Mouse (Mus musculus) C2C12 (cell line): ENCODE data around the gene Tmem245. TPM values are rescaled to one million over a fixed set of nuclear protein-coding genes. Genes with fewer than 3 reads are reported as not detected.

Experiments used
- H3K27me3 ChIP-seq: one replicate; pipeline ENCODE4 v1.6.1; 2011; ENCODE audit not compliant: control insufficient read depth, insufficient read depth, insufficient read length
- H3K36me3 ChIP-seq: one replicate; pipeline ENCODE4 v1.6.1; 2011; ENCODE audit not compliant: control insufficient read depth, insufficient read depth
- H3K4me3 ChIP-seq: one replicate; pipeline ENCODE4 v1.5.1; 2011; ENCODE audit warnings: mild to moderate bottlenecking, control low read depth; ENCODE audit not compliant: poor library complexity, insufficient read depth, severe bottlenecking
- H3K79me2 ChIP-seq: one replicate; pipeline ENCODE4 v1.6.1; 2011; ENCODE audit not compliant: control insufficient read depth, insufficient read depth
- H3K79me3 ChIP-seq: one replicate; pipeline ENCODE4 v1.6.1; 2011; ENCODE audit warnings: low read depth, control low read depth
- H3ac ChIP-seq: one replicate; pipeline ENCODE3; 2011; ENCODE audit warnings: low read depth; ENCODE audit not compliant: control insufficient read depth, insufficient read length
- CEBPB ChIP-seq: IDR thresholded peaks from one replicate; pipeline ENCODE4 v1.6.1; 2011; ENCODE audit warnings: low read depth, mild to moderate bottlenecking, control low read depth, moderate library complexity
- CTCF ChIP-seq: IDR thresholded peaks from one replicate; pipeline ENCODE4 v1.5.1; 2011; ENCODE audit not compliant: control insufficient read depth, insufficient read depth, insufficient read length
- FOSL1 ChIP-seq: IDR thresholded peaks from one replicate; pipeline ENCODE4 v1.8.0; 2011; ENCODE audit warnings: mild to moderate bottlenecking, low read length; ENCODE audit not compliant: poor library complexity, insufficient read depth, severe bottlenecking
- MAX ChIP-seq: IDR thresholded peaks from one replicate; pipeline ENCODE4 v1.6.1; 2011; ENCODE audit warnings: mild to moderate bottlenecking, control low read depth
- MYOD1 ChIP-seq: IDR thresholded peaks from one replicate; pipeline ENCODE4 v1.6.1; 2011; ENCODE audit warnings: low read depth; ENCODE audit not compliant: control insufficient read depth, insufficient read length
- MYOG ChIP-seq: IDR thresholded peaks from one replicate; pipeline ENCODE4 v1.6.1; 2011; ENCODE audit not compliant: control insufficient read depth, insufficient read length; ENCODE audit errors: extremely low read depth
- USF1 ChIP-seq: IDR thresholded peaks from one replicate; pipeline ENCODE4 v1.6.1; 2011; ENCODE audit warnings: low read depth, mild to moderate bottlenecking, control low read depth, moderate library complexity
- polyA plus RNA-seq: library from polyadenylated mRNA; unstranded; fragments of >200 nt; fragmentation: generic; extraction: Trizol; gene quantifications from one replicate; pipeline ENCODE4 v1.2.1, GENCODE M21; 2012; ENCODE audit warnings: missing spikeins

Tmem245 gene
- polyA plus RNA-seq, 1 experiment = 5.7 TPM

GRCm38 (mm10) chr4:56949494-56949893 lies 2.3 kb upstream of the Tmem245 start:
- Histone ChIP-seq H3K79me2 (peaks cover 27% of the 10 kb centered on the region), H3K4me3 (no peak overlapping the region), H3K27me3 (no peaks in the 10 kb centered on the region), H3K79me3 (peaks cover 21% of the 10 kb centered on the region), H3K36me3 (no peaks in the 10 kb centered on the region), H3ac (no peak overlapping the region)
- no peak for TF ChIP-seq MYOD1
- TF ChIP-seq CTCF = no peak
- no peak for TF ChIP-seq FOSL1
- TF ChIP-seq MAX = no peak
- no peak for TF ChIP-seq MYOG
- no peak for TF ChIP-seq CEBPB
- no peak for TF ChIP-seq USF1

DNA sequence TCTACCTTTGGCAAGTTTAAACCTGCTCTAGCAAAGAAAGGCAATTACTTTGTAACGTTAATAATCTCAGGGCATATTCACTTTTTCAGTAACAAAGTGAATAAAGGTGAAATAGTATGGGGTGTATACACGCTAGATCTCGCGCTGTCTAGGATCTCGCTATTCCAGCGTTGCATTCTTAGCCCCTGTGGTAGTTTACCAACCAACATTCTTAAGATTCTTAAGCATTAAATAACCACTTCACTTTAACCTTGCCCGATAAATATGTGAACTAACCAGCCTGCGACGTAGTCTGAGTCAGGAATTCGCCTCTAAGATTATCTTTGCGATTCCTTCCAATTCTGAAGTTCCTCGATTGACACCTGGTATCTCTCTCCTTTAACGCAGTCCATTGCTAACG lies 1.1 kb downstream of the Tmem245 start:
- H3ac ChIP-seq = peak overlapping the region; percentile 92
- H3K79me2 ChIP-seq = peaks cover 60% of the 10 kb centered on the region
- peak overlapping the region; percentile 76 for H3K4me3 ChIP-seq
- H3K79me3 ChIP-seq = peaks cover 52% of the 10 kb centered on the region
- H3K36me3 ChIP-seq = no peaks in the 10 kb centered on the region
- no peaks in the 10 kb centered on the region for H3K27me3 ChIP-seq
- TF ChIP-seq MYOG = no peak
- TF ChIP-seq MYOD1 = no peak
- TF ChIP-seq USF1 = no peak
- no peak for TF ChIP-seq CEBPB
- TF ChIP-seq FOSL1 = no peak
- TF ChIP-seq CTCF = no peak
- no peak for TF ChIP-seq MAX

DNA sequence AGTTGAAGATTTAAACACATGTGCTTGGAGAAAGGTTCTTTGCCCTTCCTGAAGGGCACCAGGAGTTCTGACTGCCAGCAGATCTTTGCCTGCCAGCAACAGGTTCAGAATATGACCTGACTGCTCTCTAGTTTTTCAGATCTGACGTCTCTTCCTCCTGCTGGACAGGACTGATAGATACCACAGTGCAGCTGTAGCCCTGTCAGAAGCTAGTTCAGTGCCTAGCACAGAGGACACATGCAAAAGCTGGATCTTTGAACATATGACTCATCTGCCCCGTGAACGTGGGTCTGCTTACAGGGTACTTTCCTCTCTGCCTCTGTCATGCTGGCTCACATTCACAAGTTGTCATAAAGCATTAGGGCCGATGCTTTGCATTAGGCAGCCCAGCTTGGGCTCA lies 3.0 kb downstream of the Tmem245 start:
- no peak overlapping the region for H3K4me3 ChIP-seq
- no peak for TF ChIP-seq CEBPB
- no peak for TF ChIP-seq MAX
- TF ChIP-seq MYOG = no peak
- TF ChIP-seq USF1 = no peak

DNA sequence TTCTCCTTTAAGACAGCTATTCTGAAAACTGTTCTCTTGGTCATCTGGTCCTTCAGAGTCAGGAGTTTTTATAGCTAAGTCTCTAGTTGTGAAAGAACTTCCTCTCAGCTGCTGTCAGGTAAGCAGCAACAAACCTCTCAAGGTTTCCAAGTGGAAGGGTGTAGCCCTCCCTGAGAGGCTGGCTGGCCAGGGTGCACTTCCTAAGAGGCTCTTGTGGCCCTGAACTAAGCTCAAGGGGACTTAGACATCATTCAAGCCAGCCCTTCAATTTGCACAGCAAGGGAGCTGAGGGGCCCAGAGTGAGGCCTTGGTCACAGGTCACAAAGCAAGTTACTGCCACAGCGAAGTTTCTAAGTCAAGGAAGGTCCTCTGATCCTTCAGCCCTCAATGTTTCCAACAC lies 4.0 kb downstream of the Tmem245 start:
- Histone ChIP-seq H3K36me3 (no peaks in the 10 kb centered on the region), H3K27me3 (no peaks in the 10 kb centered on the region), H3K79me2 (peaks cover 89% of the 10 kb centered on the region), H3K79me3 (peaks cover 79% of the 10 kb centered on the region), H3ac (no peak overlapping the region), H3K4me3 (no peak overlapping the region)
- TF ChIP-seq CTCF (no peak), CEBPB (no peak), FOSL1 (no peak), USF1 (no peak), MAX (no peak)

More for the DNA sequence above, 3.0 kb downstream of the Tmem245 start:
- Histone ChIP-seq H3K36me3 (no peaks in the 10 kb centered on the region), H3K79me3 (peaks cover 71% of the 10 kb centered on the region), H3ac (no peak overlapping the region), H3K79me2 (peaks cover 79% of the 10 kb centered on the region), H3K27me3 (no peaks in the 10 kb centered on the region)

- Histone ChIP-seq H3K27me3 (no peaks in the 10 kb centered on the region), H3K4me3 (no peak overlapping the region), H3K79me3 (peaks cover 83% of the 10 kb centered on the region), H3K79me2 (peaks cover 96% of the 10 kb centered on the region), H3K36me3 (no peaks in the 10 kb centered on the region), H3ac (no peak overlapping the region)
- TF ChIP-seq USF1 = no peak
- no peak for TF ChIP-seq FOSL1
These were observed 4.7 kb downstream of the Tmem245 start for GRCm38 (mm10) chr4:56942567-56942966.

DNA sequence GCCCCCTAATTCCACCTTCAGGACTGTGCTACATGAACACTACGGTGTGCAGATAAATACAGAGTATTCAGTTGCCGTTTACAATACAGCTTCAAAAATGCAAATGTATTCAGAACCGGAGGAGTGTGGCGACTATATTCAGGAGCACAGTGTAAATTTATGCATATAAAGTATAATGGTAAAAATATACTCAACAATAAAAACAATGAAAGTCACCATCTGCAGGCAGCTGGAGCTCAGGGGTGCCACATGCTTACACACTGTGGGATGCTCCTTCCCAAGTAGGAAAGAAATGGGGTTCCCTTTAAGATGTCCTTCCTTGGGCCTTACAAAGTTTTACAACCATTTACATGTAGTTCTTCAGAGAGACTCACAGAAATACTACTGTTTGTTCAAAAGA lies 5.8 kb downstream of the Tmem245 start:
- TF ChIP-seq MYOD1 = no peak
- no peak for TF ChIP-seq MYOG
- TF ChIP-seq USF1 = no peak
- TF ChIP-seq CEBPB = no peak
- no peak for TF ChIP-seq CTCF
- no peak for TF ChIP-seq MAX
- Histone ChIP-seq H3K79me2 (peaks cover 100% of the 10 kb centered on the region), H3ac (no peak overlapping the region), H3K27me3 (no peaks in the 10 kb centered on the region), H3K4me3 (no peak overlapping the region), H3K79me3 (peaks cover 88% of the 10 kb centered on the region), H3K36me3 (no peaks in the 10 kb centered on the region)
